Mouse (Mus musculus) frontal cortex, postnatal 10 days (tissue): Measurements from ENCODE around the gene Serpinf1.
"Not testable (repeated sequence)": the region's sequence is repeated elsewhere in the genome, so short reads cannot be mapped to it uniquely, and the experiment has no call there.

Experiments used
- DNase-seq, 2 experiments: peaks; one replicate each; pipeline ENCODE4 v3.0.0; 2022; ENCODE audit warnings: low spot score in 2 of 2, mixed read lengths in 1 of 2

The Serpinf1 gene

DNA sequence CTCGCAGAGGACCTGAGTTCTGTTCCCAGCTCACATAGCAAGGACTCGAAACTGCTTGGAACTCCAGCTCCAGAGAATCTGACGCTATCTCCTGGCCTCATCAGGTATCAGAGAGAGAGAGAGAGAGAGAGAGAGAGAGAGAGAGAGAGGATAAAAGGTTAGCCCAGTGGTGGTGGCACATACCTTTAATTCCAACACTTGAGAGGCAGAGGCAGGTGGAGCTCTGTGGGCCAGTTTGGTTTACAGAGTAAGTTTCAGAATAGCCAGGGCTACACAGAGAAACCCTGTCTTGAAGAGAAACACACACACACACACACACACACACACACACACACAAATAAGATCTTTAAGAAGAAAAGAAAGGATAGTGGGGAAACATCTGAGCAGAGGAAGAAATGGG lies 590 bp upstream of the Serpinf1 start:
- no peak for DNase-seq

DNA sequence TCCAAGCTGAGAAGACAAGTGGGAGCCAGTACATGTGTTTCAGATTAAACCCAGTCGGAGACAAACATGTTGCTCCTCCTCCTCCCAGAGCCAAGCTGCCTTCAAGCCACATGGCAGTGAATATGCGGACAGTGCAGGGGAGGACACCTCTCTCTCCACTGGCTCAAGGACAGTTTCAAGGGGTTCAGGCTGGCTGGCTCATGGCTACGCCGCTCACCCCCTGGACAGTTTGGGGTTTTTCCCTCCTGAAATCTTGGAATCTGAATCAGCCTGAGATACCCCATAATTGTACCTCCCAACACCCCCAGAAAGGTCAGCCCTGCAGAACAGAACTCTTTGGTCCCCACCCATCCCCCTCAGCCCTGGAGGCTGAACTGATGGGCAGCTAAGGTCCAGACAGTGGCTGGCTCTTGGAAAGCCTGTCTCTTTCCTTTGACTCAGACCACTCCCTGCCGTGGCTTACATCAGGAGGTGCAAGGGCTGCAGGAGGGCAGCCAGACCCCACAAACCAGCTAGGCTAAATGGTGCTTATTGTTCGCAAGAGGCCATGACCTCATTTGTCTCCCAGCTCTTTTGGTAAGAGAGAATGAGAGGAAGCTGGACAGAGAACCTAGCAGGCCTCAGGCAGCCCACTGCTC lies 1.0 kb downstream of the Serpinf1 start:
- DNase-seq = no peak

DNA sequence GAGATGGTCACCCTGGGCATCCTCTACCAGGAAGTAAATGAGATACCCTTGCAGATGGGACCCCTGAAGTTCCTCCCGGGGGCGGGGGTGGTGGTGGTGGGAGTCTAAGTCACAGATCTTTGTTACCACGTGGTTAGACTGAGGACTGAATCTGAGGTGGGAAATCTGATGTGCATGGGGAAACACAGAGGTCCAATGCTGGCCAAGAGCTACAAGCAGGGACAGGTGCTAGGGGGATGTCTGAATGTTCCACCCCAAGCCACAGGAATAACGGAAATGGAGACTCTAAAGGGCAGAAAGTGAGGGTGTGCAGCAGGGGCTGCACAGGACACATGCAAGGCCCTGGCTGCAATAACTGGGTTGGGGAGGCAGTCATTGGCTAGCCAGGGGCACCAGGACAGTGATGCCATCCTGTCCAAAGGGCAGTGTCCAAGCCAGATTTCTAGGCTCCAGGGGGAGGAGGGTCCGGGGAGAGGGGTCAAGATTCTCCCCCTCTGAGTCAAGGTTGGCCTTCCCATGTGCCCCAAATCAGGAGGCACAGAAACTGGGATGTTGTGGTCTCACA lies 1.6 kb downstream of the Serpinf1 start:
- DNase-seq = no peak

DNA sequence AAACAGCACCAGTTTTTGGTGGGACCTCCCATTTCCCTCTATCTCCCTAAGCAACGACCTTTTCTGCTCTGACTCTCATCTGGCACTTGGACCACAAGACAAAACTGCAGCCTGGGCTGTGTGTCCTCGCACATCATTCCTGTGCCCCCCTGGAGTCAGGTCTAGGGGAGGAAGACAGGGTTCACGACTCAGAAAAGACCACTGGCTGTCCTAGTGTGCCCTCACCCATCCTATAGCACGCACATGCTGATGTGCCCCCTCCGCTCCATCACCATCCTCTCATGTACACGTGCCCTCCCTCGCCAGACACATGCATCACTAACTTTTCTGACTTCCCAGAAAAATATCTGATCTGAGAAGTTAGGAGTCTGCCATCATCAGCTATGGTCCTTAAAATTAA lies 2.5 kb downstream of the Serpinf1 start:
- no peak for DNase-seq

DNA sequence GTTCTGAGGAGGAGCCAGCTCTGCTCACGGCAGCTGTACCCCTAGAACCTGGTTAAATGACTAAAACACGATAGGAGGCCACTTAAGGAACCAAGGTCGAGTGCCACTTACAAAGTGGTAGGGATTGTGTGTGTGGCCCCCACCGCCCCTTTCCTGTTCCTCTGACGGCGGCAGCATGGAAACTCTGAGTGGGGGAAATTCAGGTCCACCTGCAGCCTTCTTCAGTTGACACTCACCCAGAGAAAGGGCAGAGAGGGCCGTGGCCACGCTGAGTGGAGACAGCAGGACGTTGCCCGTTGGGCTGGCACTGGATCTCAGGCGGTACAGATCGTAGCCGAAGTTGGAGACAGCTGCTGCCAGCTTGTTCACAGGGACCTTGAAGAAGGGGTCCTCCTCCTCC lies 6.5 kb downstream of the Serpinf1 start:
- DNase-seq = no peak

DNA sequence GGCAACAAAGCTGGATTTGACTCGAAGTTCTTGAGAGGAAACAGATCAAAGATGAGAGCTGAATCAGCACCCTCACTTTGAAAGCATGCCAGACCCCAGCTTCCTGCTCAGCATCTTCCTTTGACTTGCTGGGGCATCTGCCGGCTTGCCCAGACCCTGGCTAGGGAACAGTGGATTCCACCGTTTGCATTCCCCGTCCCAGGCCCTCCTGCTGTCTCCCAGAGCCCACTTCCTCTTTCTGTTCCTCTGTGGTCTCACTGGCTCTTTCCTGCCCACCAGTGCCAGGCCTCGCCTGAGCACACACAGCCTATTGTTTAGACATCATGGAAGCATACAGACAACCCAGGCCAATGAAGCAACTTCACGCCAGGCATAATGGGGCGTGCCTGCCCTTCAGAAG lies 7.4 kb downstream of the Serpinf1 start:
- DNase-seq = peak in 1 of 2 experiments; percentile 29

DNA sequence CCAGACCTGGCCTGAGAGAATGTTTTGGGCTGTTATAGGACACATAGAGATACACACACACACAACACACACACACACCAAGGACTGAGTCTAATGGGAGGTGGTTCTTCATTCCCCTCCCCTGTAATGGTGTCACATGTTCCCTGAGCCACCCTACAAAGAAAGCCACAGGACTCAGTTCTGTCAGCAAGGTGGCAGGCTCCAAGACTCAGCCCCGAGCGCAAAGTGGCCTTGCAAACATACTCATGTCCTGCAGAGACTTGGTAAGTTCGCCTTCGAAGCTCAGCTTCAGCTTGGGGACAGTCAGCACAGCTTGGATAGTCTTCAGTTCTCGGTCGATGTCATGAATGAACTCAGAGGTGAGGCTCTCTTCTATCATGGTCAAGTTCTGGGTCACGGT lies 11.9 kb downstream of the Serpinf1 start:
- no peak for DNase-seq

DNA sequence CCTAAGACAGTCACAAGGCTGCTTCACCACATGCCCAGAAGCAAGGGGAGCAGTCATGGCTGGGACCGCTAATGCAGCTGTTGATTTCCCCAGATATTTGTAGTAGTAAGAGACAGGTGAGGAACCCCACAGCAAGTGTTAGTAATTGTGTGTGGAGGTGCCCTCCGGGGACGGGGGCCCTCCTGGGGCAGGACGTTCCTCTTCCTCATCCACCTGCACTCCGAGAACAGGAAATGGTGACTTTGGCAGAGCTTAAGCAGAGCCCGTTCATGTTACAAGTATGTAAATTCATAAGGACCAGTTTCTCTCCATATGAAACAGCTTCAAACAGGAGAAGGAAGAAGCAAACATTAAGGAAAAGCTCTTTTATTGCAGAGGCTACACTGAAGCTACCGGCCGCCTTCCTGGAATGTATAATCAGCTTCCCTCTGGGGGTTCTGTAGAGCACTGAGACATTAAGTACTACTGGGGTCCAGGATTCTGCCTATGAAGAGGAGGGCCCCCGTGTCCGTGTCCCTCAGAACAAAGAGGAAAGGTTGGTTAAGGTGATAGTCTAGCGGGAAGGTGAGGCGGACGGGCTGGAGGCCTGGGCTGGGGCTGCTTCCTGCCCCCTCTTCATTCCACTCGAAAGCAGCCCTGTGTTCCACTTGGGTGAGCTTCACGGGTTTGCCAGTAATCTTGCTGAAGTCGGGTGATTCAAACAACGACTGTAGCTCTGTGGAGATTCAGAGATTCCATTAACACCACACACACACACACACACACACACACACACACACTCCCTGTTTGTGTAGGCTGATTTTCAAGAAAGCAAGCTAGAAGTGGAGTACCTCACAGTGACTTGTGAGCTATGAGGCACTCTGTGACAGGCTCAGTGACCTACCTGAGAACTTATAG lies 12.6 kb downstream of the Serpinf1 start:
- DNase-seq = no peak

DNA sequence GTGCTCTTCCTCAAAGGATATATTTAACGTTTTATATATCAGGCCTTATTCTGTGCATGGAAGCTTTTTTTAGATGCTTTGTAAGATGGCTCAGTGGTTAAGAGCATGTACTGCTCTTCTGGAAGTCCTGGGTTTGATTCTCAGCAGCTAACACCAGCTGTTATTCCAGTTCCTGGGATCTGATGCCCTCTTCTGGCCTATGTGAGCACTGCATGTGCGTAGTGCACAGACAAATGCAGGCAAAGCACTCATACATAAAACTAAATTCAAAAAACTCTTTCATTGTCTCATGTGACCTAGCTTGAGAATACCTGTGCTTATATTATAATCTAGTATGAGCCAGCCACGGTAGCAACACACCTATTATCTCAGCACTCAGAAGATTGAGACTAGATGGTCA lies 15.6 kb downstream of the Serpinf1 start:
- no peak for DNase-seq

DNA sequence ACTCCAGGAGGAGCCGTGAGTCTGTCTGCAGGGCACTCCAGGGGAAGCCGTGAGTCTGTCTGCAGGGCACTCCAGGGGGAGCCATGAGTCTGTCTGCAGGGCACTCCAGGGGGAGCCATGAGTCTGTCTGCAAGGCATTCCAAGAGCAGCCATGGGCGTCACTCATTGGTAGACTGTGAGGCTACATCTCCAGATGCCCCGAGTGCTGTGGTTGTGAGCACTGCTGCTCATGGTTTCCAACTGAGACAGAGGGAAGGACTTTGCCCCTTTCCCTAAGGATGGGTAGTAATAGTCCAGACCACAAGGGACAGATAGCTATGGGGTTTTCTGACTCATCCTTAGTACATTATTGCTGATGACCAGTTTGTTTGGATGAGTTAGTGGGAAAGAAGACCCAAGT lies 16.4 kb downstream of the Serpinf1 start:
- DNase-seq = no peak

DNA sequence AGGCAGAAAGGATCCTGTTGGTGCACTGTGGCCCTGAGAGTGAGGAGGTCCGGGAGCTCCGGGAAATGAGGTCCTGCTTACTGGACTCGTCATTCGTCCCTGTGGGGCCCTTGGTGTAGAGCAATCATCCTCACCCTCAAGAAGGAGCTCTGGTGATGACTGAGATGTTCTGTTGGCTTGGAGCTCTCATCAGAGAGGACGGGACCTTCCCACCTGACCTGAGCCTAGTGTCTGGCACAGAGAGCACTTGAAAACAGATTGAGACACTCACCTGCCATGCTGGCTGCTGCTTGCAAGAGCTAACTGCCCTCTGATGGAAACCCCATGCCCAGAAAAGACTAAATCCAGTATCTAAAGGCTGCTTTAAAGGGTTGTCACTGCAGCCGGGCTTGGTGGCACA lies 17.7 kb downstream of the Serpinf1 start:
- DNase-seq = no peak

DNA sequence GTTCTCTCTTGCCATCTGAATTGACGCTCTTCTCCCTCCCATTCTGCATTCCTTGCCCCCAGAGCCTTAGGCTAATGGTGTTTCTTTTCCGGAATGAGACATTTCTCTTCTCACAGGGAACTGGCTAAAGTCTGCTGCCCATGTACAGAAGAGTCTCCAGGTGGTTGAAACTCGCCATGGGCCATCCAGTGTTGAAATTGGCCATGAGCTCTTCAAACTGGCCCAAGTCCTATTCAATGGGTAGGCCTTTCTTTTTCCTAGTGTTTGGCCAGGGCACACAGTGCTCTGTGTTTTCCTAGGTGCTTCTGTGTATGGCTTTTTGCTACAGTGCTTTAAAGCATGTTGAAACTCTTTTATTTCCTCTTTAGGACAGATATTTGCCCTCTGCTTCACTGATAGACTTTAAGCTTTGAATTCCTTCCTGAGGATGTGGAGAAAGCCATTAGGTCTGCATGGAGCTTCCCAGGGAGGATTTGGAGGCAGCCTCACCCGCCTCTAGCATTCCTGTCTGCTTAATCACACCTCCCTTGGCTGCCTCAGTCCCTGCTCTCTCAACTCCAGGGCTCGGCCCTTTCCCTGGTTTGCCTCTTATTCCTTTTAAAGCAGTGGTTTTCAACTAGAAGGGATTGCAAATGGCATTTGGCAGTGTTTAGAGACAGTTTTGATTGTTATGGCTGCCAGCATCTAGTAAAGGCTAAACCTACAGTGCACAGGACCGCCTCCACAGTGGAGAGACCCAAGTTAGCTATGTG lies 19.0 kb downstream of the Serpinf1 start:
- DNase-seq = no peak

DNA sequence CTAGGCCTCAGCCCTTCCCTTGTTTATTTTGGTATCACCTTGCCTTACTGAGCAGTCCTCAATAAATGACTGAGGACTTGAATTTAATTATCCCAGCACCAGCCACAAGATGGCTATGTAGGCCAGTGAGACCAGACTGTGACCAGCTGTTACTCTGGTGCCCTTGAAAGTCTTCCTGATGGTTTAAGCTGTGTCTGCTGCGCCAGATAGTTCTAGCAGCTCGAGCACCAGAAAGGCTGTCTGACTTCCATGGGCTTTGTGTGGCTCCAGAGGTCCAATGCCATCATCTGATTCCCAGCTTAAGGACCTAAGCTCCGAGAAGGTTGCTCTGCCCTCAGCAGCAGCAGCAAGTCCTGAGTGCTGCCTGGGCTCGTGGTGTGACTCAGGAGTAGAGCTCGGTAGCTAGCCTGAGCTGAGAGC lies 20.2 kb downstream of the Serpinf1 start:
- DNase-seq = peak in 1 of 2 experiments; percentile 39

DNA sequence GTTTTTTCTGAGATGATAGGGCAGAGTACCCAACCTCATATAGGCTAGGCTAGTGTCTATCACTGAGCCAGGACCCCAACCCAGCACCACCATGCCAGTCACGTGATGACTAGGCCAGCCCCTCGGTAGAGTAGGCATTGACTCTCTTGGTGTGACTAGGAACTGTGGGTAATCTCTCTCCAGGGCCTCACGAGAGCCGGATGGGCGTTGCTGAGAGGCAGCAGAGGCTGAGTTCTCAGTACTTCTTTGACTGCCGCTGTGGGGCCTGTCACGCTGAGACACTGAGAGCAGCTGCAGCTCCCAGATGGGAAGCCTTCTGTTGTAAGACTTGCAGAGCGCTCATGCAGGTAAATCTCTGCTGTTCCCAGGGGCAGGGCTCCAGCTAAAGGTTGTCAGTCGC lies 22.4 kb downstream of the Serpinf1 start:
- DNase-seq = no peak

DNA sequence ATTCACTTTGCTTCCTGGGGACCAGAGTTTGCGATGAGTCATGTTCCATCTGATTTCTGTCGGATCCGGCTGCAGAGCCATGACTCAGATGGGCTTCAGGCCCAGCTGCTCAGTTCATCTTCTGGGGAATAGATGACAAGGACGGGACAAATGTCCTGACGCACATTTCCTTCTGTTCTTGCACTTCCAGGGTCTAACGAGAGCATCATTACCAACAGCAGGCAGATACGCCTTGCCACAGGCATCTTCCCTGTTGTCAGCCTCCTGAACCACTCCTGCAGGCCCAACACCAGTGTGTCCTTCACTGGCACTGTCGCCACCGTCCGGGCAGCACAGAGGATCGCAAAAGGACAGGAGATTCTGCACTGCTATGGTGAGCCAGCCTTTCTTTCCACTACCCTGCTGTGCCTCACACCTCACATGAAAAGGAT lies 23.1 kb downstream of the Serpinf1 start:
- DNase-seq = no peak

DNA sequence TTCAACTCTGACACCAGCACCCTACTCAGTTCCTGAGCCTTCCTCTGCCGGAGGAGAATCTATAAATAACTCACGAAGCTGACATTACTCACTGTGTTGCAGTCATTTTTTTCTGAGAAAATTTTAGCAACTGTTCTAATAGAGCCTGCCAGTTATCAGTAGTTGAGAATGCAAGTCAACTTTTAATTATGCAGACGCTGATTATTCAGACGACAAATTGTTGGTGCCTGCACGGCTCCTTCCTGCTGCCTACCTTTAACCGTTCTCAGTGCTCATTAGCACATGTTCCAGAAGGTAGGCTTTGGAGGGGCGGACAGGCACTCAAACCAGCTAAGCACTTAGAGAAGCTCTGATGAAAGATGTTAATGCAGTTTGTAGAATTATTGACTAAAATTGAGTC lies 25.0 kb downstream of the Serpinf1 start:
- DNase-seq = no peak

DNA sequence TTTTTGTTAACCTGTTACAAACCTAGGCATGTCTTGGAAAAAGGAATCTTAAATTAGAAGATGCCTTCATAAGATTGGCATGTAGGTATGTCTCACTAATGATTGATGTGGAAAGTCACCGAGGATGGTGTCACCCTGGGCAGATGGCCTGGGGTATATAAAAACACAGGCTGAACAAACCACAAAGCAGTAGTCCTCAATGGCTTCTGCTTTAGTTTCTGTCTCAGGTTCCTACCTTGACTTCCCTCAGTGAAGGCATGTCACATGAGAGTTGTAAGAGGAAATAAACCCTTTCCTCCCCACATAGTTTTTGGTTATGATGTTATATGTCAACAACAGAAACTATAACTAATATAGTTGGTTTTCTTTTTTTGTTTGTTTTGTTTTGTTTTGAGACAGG lies 26.9 kb downstream of the Serpinf1 start:
- DNase-seq = no peak

DNA sequence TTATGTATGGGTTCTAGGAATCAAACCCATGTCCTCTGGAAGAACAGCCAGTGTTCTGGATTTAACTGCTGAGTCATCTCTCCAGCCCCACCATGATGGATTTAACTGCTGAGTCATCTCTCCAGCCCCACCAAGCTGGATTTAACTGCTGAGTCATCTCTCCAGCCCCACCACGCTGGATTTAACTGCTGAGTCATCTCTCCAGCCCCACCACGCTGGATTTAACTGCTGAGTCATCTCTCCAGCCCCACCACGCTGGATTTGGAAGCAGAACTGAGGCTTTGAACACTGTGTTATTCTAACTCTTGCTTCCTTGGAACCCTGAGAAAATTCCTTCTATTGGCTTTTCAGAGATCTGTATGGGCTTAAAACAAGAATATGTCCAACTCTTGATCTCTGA lies 39.0 kb downstream of the Serpinf1 start:
- DNase-seq = not testable (repeated sequence)

DNA sequence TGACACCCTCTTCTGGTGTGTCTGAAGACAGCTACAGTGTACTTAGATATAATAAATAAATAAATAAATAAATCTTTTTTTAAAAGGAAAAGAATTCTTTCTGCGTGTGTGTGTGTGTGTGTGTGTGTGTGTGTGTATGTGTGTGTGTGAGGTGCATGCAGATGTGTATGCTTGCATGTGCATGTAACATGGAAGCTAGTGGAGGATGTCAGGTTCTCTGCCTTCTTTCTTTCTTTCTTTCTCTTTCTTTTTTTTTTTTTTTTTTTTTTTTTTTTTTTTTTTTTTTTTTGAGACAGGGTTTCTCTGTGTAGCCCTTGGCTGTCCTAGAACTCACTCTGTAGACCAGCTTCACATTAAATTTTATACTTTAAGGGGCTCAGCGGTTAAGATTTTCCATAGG lies 43.7 kb downstream of the Serpinf1 start:
- DNase-seq = not testable (repeated sequence)

DNA sequence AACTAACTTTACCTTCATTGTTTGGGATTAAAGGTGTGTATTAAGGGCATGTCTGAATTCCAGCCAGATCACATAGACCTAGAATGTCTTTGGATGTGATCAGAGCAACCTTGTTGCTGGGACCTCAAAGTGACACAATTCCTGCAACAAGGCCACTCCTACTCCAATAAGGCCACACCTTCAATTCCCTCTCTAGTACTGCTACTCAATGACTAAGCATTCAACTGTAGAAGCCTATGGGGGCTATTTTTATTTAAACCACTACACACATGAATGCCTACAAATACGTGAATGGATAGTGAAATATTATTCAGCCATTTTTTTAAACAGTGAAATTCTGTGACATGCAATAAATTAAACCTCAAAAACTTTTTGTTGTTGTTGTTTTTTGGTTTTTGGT lies 45.4 kb downstream of the Serpinf1 start:
- DNase-seq = no peak
